Mouse (Mus musculus): ENCODE results near the gene Aptx. TPM values are rescaled to one million over a fixed set of nuclear protein-coding genes. Genes with fewer than 3 reads are reported as not detected.

Aptx gene
- 25.3 and 29.4 TPM in 2 replicates for polyA plus RNA-seq (2014; fragmentation: Nextera tagmentation; extraction: Ambion mirVana)

- H3K9ac ChIP-seq (replicated peaks; ENCODE audit: low read depth, low read length) = peak within 1 kb of the TSS; percentile 43
- peak; percentile 92 for ATAC-seq (ENCODE audit: insufficient number of reproducible peaks, insufficient read depth, low FRiP score, low read depth)
- no peaks in the 10 kb centered on the region for H3K27me3 ChIP-seq (ENCODE audit: control insufficient read depth, insufficient read depth, low read length)
- peak within 1 kb of the TSS; percentile 45 for H3K4me3 ChIP-seq (ENCODE audit: low read depth, low read length)
- H3K4me1 ChIP-seq (ENCODE audit: control insufficient read depth, insufficient read depth, low read length) = peaks cover 14% of the 10 kb centered on the region; the same call in 1 of the 2 replicates
- no peaks in the 10 kb centered on the region for H3K36me3 ChIP-seq (ENCODE audit: control insufficient read depth, insufficient read depth, low read length)
- H3K27ac ChIP-seq (ENCODE audit: low read length) = peak within 1 kb of the TSS; percentile 96
- H3K9me3 ChIP-seq (ENCODE audit: control insufficient read depth, low read depth, low read length) = no peaks in the 10 kb centered on the region
- WGBS = under 1% methylated on average over 42 of the region's 42 CpGs
- peak within 1 kb of the TSS; percentile 73 for H3K4me2 ChIP-seq (replicated peaks; ENCODE audit: low read depth, low read length)
Observed at GRCm38 (mm10) chr4:40702797-40703709, at the start of gene Aptx. TSS of gene Aptx (minus strand) at chr4:40703194.

GRCm38 (mm10) chr4:40735351-40735750 is 32.4 kb upstream of the Aptx start:
- H3K27me3 ChIP-seq (ENCODE audit: control insufficient read depth, insufficient read depth, low read length) = no peaks in the 10 kb centered on the region
- H3K9me3 ChIP-seq (ENCODE audit: control insufficient read depth, low read depth, low read length) = no peaks in the 10 kb centered on the region
- no peak overlapping the region for H3K27ac ChIP-seq (ENCODE audit: low read length)
- 54% methylated on average over 1 of the region's 1 CpGs for WGBS
- H3K36me3 ChIP-seq (ENCODE audit: control insufficient read depth, insufficient read depth, low read length) = peaks cover 83% of the 10 kb centered on the region
- no peaks in the 10 kb centered on the region for H3K4me1 ChIP-seq (ENCODE audit: control insufficient read depth, insufficient read depth, low read length)
- no peak overlapping the region for H3K9ac ChIP-seq (replicated peaks; ENCODE audit: low read depth, low read length)
- H3K4me3 ChIP-seq (ENCODE audit: low read depth, low read length) = no peak overlapping the region
- H3K4me2 ChIP-seq (replicated peaks; ENCODE audit: low read depth, low read length) = no peak overlapping the region
- ATAC-seq (ENCODE audit: insufficient number of reproducible peaks, insufficient read depth, low FRiP score, low read depth) = no peak

- Histone ChIP-seq H3K4me1 (ENCODE audit: control insufficient read depth, insufficient read depth, low read length) (no peaks in the 10 kb centered on the region), H3K27ac (ENCODE audit: low read length) (no peak overlapping the region), H3K4me2 (replicated peaks; ENCODE audit: low read depth, low read length) (no peak overlapping the region), H3K27me3 (ENCODE audit: control insufficient read depth, insufficient read depth, low read length) (no peaks in the 10 kb centered on the region), H3K9me3 (ENCODE audit: control insufficient read depth, low read depth, low read length) (no peaks in the 10 kb centered on the region), H3K9ac (replicated peaks; ENCODE audit: low read depth, low read length) (no peak overlapping the region), H3K4me3 (ENCODE audit: low read depth, low read length) (no peak overlapping the region), H3K36me3 (ENCODE audit: control insufficient read depth, insufficient read depth, low read length) (peaks cover 86% of the 10 kb centered on the region)
- ATAC-seq (ENCODE audit: insufficient number of reproducible peaks, insufficient read depth, low FRiP score, low read depth) = no peak
Observed at GRCm38 (mm10) chr4:40731262-40731661, 28.3 kb upstream of the Aptx start.

GRCm38 (mm10) chr4:40727247-40727646 is 24.3 kb upstream of the Aptx start:
- H3K36me3 ChIP-seq (ENCODE audit: control insufficient read depth, insufficient read depth, low read length) = peaks cover 72% of the 10 kb centered on the region

GRCm38 (mm10) chr4:40725554-40725953 is 22.6 kb upstream of the Aptx start:
- Histone ChIP-seq H3K9me3 (ENCODE audit: control insufficient read depth, low read depth, low read length) (no peaks in the 10 kb centered on the region), H3K36me3 (ENCODE audit: control insufficient read depth, insufficient read depth, low read length) (peaks cover 56% of the 10 kb centered on the region), H3K9ac (replicated peaks; ENCODE audit: low read depth, low read length) (no peak overlapping the region), H3K27ac (ENCODE audit: low read length) (no peak overlapping the region), H3K4me2 (replicated peaks; ENCODE audit: low read depth, low read length) (0 out of 2 replicates have a peak overlapping the region, but pooled peaks have one; percentile 79), H3K4me1 (ENCODE audit: control insufficient read depth, insufficient read depth, low read length) (peaks cover 18% of the 10 kb centered on the region), H3K27me3 (ENCODE audit: control insufficient read depth, insufficient read depth, low read length) (no peaks in the 10 kb centered on the region), H3K4me3 (ENCODE audit: low read depth, low read length) (no peak overlapping the region)
- ATAC-seq (ENCODE audit: insufficient number of reproducible peaks, insufficient read depth, low FRiP score, low read depth) = no peak

More at GRCm38 (mm10) chr4:40727247-40727646, 24.3 kb upstream of the Aptx start:
- Histone ChIP-seq H3K4me1 (ENCODE audit: control insufficient read depth, insufficient read depth, low read length) (peaks cover 12% of the 10 kb centered on the region), H3K4me2 (replicated peaks; ENCODE audit: low read depth, low read length) (no peak overlapping the region), H3K27ac (ENCODE audit: low read length) (no peak overlapping the region), H3K27me3 (ENCODE audit: control insufficient read depth, insufficient read depth, low read length) (no peaks in the 10 kb centered on the region), H3K9ac (replicated peaks; ENCODE audit: low read depth, low read length) (no peak overlapping the region), H3K4me3 (ENCODE audit: low read depth, low read length) (no peak overlapping the region), H3K9me3 (ENCODE audit: control insufficient read depth, low read depth, low read length) (no peaks in the 10 kb centered on the region)
- no peak for ATAC-seq (ENCODE audit: insufficient number of reproducible peaks, insufficient read depth, low FRiP score, low read depth)
- WGBS = 97% methylated on average over 1 of the region's 1 CpGs

GRCm38 (mm10) chr4:40725141-40725540 is 22.1 kb upstream of the Aptx start:
- WGBS = 83% methylated on average over 7 of the region's 7 CpGs
- peak overlapping the region; percentile 79 for H3K4me2 ChIP-seq (replicated peaks; ENCODE audit: low read depth, low read length)
- H3K27ac ChIP-seq (ENCODE audit: low read length) = no peak overlapping the region
- H3K9ac ChIP-seq (replicated peaks; ENCODE audit: low read depth, low read length) = no peak overlapping the region
- peaks cover 52% of the 10 kb centered on the region for H3K36me3 ChIP-seq (ENCODE audit: control insufficient read depth, insufficient read depth, low read length)
- H3K4me1 ChIP-seq (ENCODE audit: control insufficient read depth, insufficient read depth, low read length) = peaks cover 18% of the 10 kb centered on the region
- H3K27me3 ChIP-seq (ENCODE audit: control insufficient read depth, insufficient read depth, low read length) = no peaks in the 10 kb centered on the region
- no peak for ATAC-seq (ENCODE audit: insufficient number of reproducible peaks, insufficient read depth, low FRiP score, low read depth)
- 0 out of 2 replicates have a peak overlapping the region, but pooled peaks have one; percentile 89 for H3K4me3 ChIP-seq (ENCODE audit: low read depth, low read length)
- H3K9me3 ChIP-seq (ENCODE audit: control insufficient read depth, low read depth, low read length) = no peaks in the 10 kb centered on the region

GRCm38 (mm10) chr4:40722687-40723460 is 19.9 kb upstream of the Aptx start:
- Histone ChIP-seq H3K27ac (ENCODE audit: low read length) (peak overlapping the region; percentile 100), H3K4me1 (ENCODE audit: control insufficient read depth, insufficient read depth, low read length) (peaks cover 18% of the 10 kb centered on the region), H3K4me3 (ENCODE audit: low read depth, low read length) (peak overlapping the region; percentile 89), H3K4me2 (replicated peaks; ENCODE audit: low read depth, low read length) (peak overlapping the region; percentile 79), H3K27me3 (ENCODE audit: control insufficient read depth, insufficient read depth, low read length) (no peaks in the 10 kb centered on the region), H3K9me3 (ENCODE audit: control insufficient read depth, low read depth, low read length) (no peaks in the 10 kb centered on the region), H3K36me3 (ENCODE audit: control insufficient read depth, insufficient read depth, low read length) (peaks cover 32% of the 10 kb centered on the region), H3K9ac (replicated peaks; ENCODE audit: low read depth, low read length) (peak overlapping the region; percentile 97)
- peak; percentile 84 for ATAC-seq (ENCODE audit: insufficient number of reproducible peaks, insufficient read depth, low FRiP score, low read depth)
- under 1% methylated on average over 51 of the region's 62 CpGs for WGBS

- Histone ChIP-seq H3K9ac (replicated peaks; ENCODE audit: low read depth, low read length) (peak within 1 kb of the TSS; percentile 97), H3K36me3 (ENCODE audit: control insufficient read depth, insufficient read depth, low read length) (peaks cover 27% of the 10 kb centered on the region), H3K27me3 (ENCODE audit: control insufficient read depth, insufficient read depth, low read length) (no peaks in the 10 kb centered on the region), H3K4me2 (replicated peaks; ENCODE audit: low read depth, low read length) (peak within 1 kb of the TSS; percentile 79), H3K27ac (ENCODE audit: low read length) (peak within 1 kb of the TSS; percentile 100), H3K9me3 (ENCODE audit: control insufficient read depth, low read depth, low read length) (no peaks in the 10 kb centered on the region), H3K4me3 (ENCODE audit: low read depth, low read length) (peak within 1 kb of the TSS; percentile 89), H3K4me1 (ENCODE audit: control insufficient read depth, insufficient read depth, low read length) (peaks cover 18% of the 10 kb centered on the region)
- WGBS = under 1% methylated on average over 43 of the region's 54 CpGs
- peak; percentile 94 for ATAC-seq (ENCODE audit: insufficient number of reproducible peaks, insufficient read depth, low FRiP score, low read depth)
Observed at GRCm38 (mm10) chr4:40722011-40722666, 19.1 kb upstream of the Aptx start, which contains the start of gene Dnaja1. TSS of gene Dnaja1 (plus strand) at chr4:40722150.
